Mouse (Mus musculus) cortical plate, adult 2 months (tissue): Measurements from ENCODE around the gene Scn3a.

Experiments used
- CTCF ChIP-seq: fragments of 200-500 bp; IDR thresholded peaks from 2 replicates; pipeline ENCODE4 v1.5.1; 2011; ENCODE audit warnings: mild to moderate bottlenecking, control low read depth, low read length; ENCODE audit not compliant: insufficient read depth; ENCODE audit errors: extremely low read depth
- POLR2A ChIP-seq: fragments of 200-500 bp; IDR thresholded peaks from 2 replicates; pipeline ENCODE4 v1.6.1; 2011; ENCODE audit warnings: mild to moderate bottlenecking, low read length, control low read depth; ENCODE audit not compliant: insufficient read depth; ENCODE audit errors: extremely low read depth

DNA sequence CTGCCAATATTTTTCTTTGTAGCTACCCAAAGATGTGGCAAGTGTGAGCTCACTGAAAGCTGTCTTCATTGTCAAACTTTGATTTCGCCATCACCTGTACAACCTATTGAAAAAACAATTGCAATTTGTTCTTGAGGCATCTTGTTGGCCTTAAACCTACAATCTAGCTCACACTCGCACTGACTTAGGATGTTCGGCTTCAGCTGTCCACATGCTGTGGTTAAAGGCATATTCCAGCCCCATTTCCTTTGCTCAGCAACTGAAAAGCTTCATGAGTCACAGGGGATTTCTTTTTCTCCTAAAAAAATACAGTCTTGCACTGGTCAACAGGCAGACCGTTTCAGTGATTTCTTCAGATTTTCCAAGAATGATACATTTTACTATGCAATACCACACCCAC lies 124.3 kb downstream of the Scn3a start:
- no peak for TF ChIP-seq CTCF
- TF ChIP-seq POLR2A: no peak
